In the genomic region with DNA sequence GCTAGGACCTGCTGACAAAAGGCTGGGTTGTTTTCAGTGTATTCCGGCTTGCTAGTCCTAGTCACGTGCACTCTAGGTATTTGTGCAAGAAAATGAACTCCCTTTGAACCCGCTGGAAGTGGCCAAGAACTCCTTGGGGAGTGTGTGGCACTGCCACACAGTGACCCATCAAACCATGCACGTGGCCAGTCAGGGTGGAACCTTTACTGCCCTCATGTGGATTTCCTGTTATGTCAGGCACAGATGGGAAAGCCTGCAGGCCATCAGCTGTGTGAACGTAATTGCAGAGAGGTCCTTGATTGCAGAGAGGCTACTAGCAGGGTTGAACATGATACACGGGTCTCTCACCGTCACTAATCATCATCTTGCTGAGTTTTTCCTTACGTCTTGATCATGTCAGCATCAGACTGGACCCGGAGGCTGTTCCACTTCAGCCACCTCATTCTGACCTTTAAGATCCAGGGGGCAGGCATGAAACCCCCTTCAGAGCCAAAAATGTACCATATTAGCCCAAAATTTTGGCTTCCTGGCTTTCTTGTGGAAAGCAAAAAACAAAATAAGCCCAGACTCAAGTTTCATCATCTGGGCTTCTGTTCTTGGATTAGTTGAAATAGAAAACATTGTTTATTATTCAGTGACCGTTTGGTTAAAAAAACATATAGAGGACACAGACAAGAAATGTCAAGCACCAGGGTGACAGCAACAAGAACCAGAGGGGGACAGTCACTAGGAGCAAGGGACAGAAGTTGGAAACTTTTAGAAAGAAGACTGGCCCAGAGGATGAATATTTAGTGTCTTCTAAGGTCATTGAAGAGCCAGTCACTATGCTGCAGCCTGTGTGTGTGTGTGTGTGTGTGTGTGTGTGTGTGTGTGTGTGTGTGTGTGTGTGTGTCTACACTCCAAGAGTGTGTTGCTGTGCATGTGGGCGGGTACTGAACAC, we compare ENCODE assay signal across 14 mouse cellular contexts.
A peak's percentile ranks its signal among the peaks of the same experiment; 100 is the strongest.
DNase-seq lines count a peak whose midpoint lies in the region; ATAC-seq and TF ChIP-seq lines count a peak whose summit lies in the region.
"Had no signal": no experiment of that assay in that cellular context is flagged by ENCODE, and none has a peak within 500 bp of the region (broad histone marks: within the 10 kb centered on the region; RNA-seq: fewer than 3 reads in every experiment).

No protein-coding gene starts in this region.

- no peak overlapping the region for H3K4me2 ChIP-seq in CH12.LX (ENCODE audit: insufficient read depth, low read depth, poor library complexity, severe bottlenecking)
- H3K4me2 ChIP-seq in forebrain, embryonic 13.5 days, result no peak overlapping the region
- H3K4me2 ChIP-seq: forebrain, embryonic 15.5 days had no signal

- H3K27ac ChIP-seq in heart, adult 2 months, result peak overlapping the region; percentile 8
- H3K27ac ChIP-seq in CH12.LX (ENCODE audit: insufficient read depth, low read depth), result no peak overlapping the region
- peak overlapping the region; percentile 46; the same call in 1 of the 2 replicates for H3K27ac ChIP-seq in embryonic facial prominence, embryonic 10.5 days (replicated peaks)
- H3K27ac ChIP-seq in forebrain, embryonic 13.5 days, result no peak overlapping the region
- H3K27ac ChIP-seq: forebrain, embryonic 15.5 days; liver, embryonic 14.5 days had no signal

- peak; percentile 15 to 41 for DNase-seq in heart, adult 2 months
- no peak for DNase-seq in heart, adult 8-10 months (ENCODE audit: low spot score)
- no peak for DNase-seq in CH12.LX (ENCODE audit: extremely low read depth)
- peak; percentile 52 for DNase-seq in embryonic facial prominence, embryonic 10.5 days (ENCODE audit: low spot score)
- peak; percentile 49 for DNase-seq in kidney, postnatal 10 days
- no peak for DNase-seq in gastrocnemius, postnatal 10 days
- DNase-seq in right cerebral cortex, adult 18-20 months, result no peak
- DNase-seq: adrenal gland, adult 8-10 months; gastrocnemius, postnatal 36 days; midbrain, embryonic 14.5 days; thymus, postnatal 36 days had no signal

- H3K36me3 ChIP-seq in heart, adult 2 months (ENCODE audit: control insufficient read depth, insufficient read depth, low read length), result peaks cover 4% of the 10 kb centered on the region
- no peaks in the 10 kb centered on the region for H3K36me3 ChIP-seq in CH12.LX (replicated peaks in 1 of 2; ENCODE audit: control insufficient read depth in 1 of 2, insufficient read depth in 1 of 2, low read length in 1 of 2)
- H3K36me3 ChIP-seq in embryonic facial prominence, embryonic 10.5 days (replicated peaks), result no peaks in the 10 kb centered on the region
- no peaks in the 10 kb centered on the region for H3K36me3 ChIP-seq in forebrain, embryonic 13.5 days (ENCODE audit: poor library complexity, severe bottlenecking)
- H3K36me3 ChIP-seq: forebrain, embryonic 15.5 days had no signal

- ATAC-seq in forebrain, embryonic 13.5 days, result no peak
- ATAC-seq: forebrain, embryonic 15.5 days had no signal

- no peak overlapping the region for H3K9ac ChIP-seq in heart, adult 2 months (ENCODE audit: low read depth, low read length)
- H3K9ac ChIP-seq in CH12.LX (ENCODE audit: insufficient read depth, low read depth), result no peak overlapping the region
- H3K9ac ChIP-seq in forebrain, embryonic 13.5 days, result no peak overlapping the region
- H3K9ac ChIP-seq: forebrain, embryonic 15.5 days; liver, embryonic 14.5 days had no signal

- in situ Hi-C loops in CH12.LX (cut with MboI; ENCODE audit: low pct_ligation_motif_present, low pct_unique_long_range_greater_than_20kb, low sequenced_read_pairs), result no loop called here

- no peak for TF ChIP-seq POLR2A in heart, adult 2 months (IDR thresholded peaks at IDR 0.05; ENCODE audit: insufficient read depth, low read depth, low read length)
- no peak for TF ChIP-seq POLR2A in CH12.LX (IDR thresholded peaks at IDR 0.05; ENCODE audit: low read depth, low read length)

- no peak for TF ChIP-seq RAD21 in CH12.LX (IDR thresholded peaks at IDR 0.05; ENCODE audit: low read depth, low read length)

- 65% methylated on average over 11 of the region's 11 CpGs for WGBS in heart, adult 2 months
- 49% methylated on average over 11 of the region's 11 CpGs for WGBS in embryonic facial prominence, embryonic 10.5 days
- 82% methylated on average over 11 of the region's 11 CpGs for WGBS in forebrain, embryonic 13.5 days

- no peak overlapping the region for H3K4me3 ChIP-seq in heart, adult 2 months
- H3K4me3 ChIP-seq in CH12.LX (replicated peaks in 1 of 3; ENCODE audit: low read depth in 2 of 3, low read length in 2 of 3, poor library complexity in 1 of 3), result no peak overlapping the region
- H3K4me3 ChIP-seq in embryonic facial prominence, embryonic 10.5 days, result no peak overlapping the region
- H3K4me3 ChIP-seq in forebrain, embryonic 13.5 days, result no peak overlapping the region
- H3K4me3 ChIP-seq: forebrain, embryonic 15.5 days had no signal

- H3K79me2 ChIP-seq in heart, adult 2 months (replicated peaks; ENCODE audit: control insufficient read depth, insufficient read depth, low read length), result no peaks in the 10 kb centered on the region
- no peaks in the 10 kb centered on the region for H3K79me2 ChIP-seq in CH12.LX (replicated peaks; ENCODE audit: control insufficient read depth, extremely low read depth, insufficient read depth, poor library complexity, severe bottlenecking)

- TF ChIP-seq EP300 in heart, adult 2 months (IDR thresholded peaks at IDR 0.05; ENCODE audit: insufficient read depth, low read depth, low read length), result no peak
- no peak for TF ChIP-seq EP300 in CH12.LX (IDR thresholded peaks at IDR 0.05; ENCODE audit: low read length)

- H3K27me3 ChIP-seq in heart, adult 2 months (ENCODE audit: control insufficient read depth, insufficient read depth, low read length), result no peaks in the 10 kb centered on the region
- H3K27me3 ChIP-seq in CH12.LX (replicated peaks), result no peaks in the 10 kb centered on the region
- no peaks in the 10 kb centered on the region for H3K27me3 ChIP-seq in embryonic facial prominence, embryonic 10.5 days (replicated peaks; ENCODE audit: low read depth, poor library complexity, severe bottlenecking)
- no peaks in the 10 kb centered on the region for H3K27me3 ChIP-seq in forebrain, embryonic 13.5 days
- H3K27me3 ChIP-seq: forebrain, embryonic 15.5 days had no signal

- intact Hi-C loops in heart, adult 2 months (cut with DNase I), result no loop called here

- dilution Hi-C loops in CH12.LX (cut with MboI; ENCODE audit: extremely low pct_ligation_motif_present, extremely low pct_unique_long_range_greater_than_20kb, low sequenced_read_pairs), result no loop called here

- no peaks in the 10 kb centered on the region for H3K9me3 ChIP-seq in CH12.LX (replicated peaks; ENCODE audit: low read length)
- H3K9me3 ChIP-seq in embryonic facial prominence, embryonic 10.5 days, result no peaks in the 10 kb centered on the region
- no peaks in the 10 kb centered on the region for H3K9me3 ChIP-seq in forebrain, embryonic 13.5 days (replicated peaks)
- H3K9me3 ChIP-seq: forebrain, embryonic 15.5 days had no signal

- peaks cover 21% of the 10 kb centered on the region for H3K4me1 ChIP-seq in heart, adult 2 months (ENCODE audit: control insufficient read depth, insufficient read depth, low read length)
- peaks cover 0 to 14% of the 10 kb centered on the region in 2 experiments; a peak in 2 of 4 replicates for H3K4me1 ChIP-seq in CH12.LX (ENCODE audit: control insufficient read depth in 1 of 2, insufficient read depth in 2 of 2)
- H3K4me1 ChIP-seq in embryonic facial prominence, embryonic 10.5 days, result peaks cover 33% of the 10 kb centered on the region
- H3K4me1 ChIP-seq in forebrain, embryonic 13.5 days, result no peaks in the 10 kb centered on the region
- H3K4me1 ChIP-seq: forebrain, embryonic 15.5 days had no signal

- peak; percentile 37 for TF ChIP-seq CTCF in heart, adult 2 months (IDR thresholded peaks at IDR 0.05)
- 0 out of 4 replicates have a peak, but pooled peaks of 1 of the 2 experiments have one; percentile 9 for TF ChIP-seq CTCF in CH12.LX (conservative IDR thresholded peaks at IDR 0.05 in 1 of 2, IDR thresholded peaks at IDR 0.05 in 1 of 2; ENCODE audit: low read depth in 2 of 2, low read length in 2 of 2)

TF ChIP-seq in CH12.LX, 34 proteins besides CTCF, POLR2A, EP300 and RAD21:
- no peak for TF ChIP-seq JUN (IDR thresholded peaks at IDR 0.05; ENCODE audit: insufficient read depth, low read depth, low read length)
- no peak for TF ChIP-seq MXI1 (IDR thresholded peaks at IDR 0.05; ENCODE audit: low read depth, low read length)
- TF ChIP-seq HCFC1 (IDR thresholded peaks at IDR 0.05; ENCODE audit: low read depth, low read length), result no peak
- TF ChIP-seq NELFE (IDR thresholded peaks at IDR 0.05; ENCODE audit: low read depth, low read length), result no peak
- TF ChIP-seq BHLHE40 (IDR thresholded peaks at IDR 0.05; ENCODE audit: low read depth, low read length), result peak; percentile 46; the same call in 1 of the 2 replicates

Comparison
In these comparisons a context has a peak if more than half of its experiments do, and no peak if none do; other contexts are left out.
1. DNase-seq: peak in heart, adult 2 months (2 of 2), embryonic facial prominence, embryonic 10.5 days (single experiment) and kidney, postnatal 10 days (single experiment); none in heart, adult 8-10 months (single experiment), CH12.LX (single experiment), gastrocnemius, postnatal 10 days (single experiment) and right cerebral cortex, adult 18-20 months (single experiment).
2. H3K27ac ChIP-seq: peak in heart, adult 2 months (single experiment) and embryonic facial prominence, embryonic 10.5 days (single experiment); none in CH12.LX (single experiment) and forebrain, embryonic 13.5 days (single experiment).